Mouse (Mus musculus) testis, adult 2 months (tissue): ENCODE data around the gene Slc25a20. TPM values are rescaled to one million over a fixed set of nuclear protein-coding genes. Genes with fewer than 3 reads are reported as not detected.

Experiments used
- H3K27ac ChIP-seq: fragments of 200-500 bp; 2 replicates; pipeline ENCODE4 v1.5.1; 2012; ENCODE audit warnings: low read depth, low read length; ENCODE audit not compliant: control insufficient read depth, insufficient read depth
- H3K27me3 ChIP-seq: fragments of 200-500 bp; 2 replicates; pipeline ENCODE4 v1.6.1; 2012; ENCODE audit warnings: mild to moderate bottlenecking, low read length, moderate library complexity; ENCODE audit not compliant: control insufficient read depth, insufficient read depth
- H3K36me3 ChIP-seq: fragments of 200-500 bp; 2 replicates; pipeline ENCODE4 v1.6.1; 2012; ENCODE audit warnings: mild to moderate bottlenecking, low read length; ENCODE audit not compliant: control insufficient read depth, insufficient read depth
- H3K4me1 ChIP-seq: fragments of 200-500 bp; 2 replicates; pipeline ENCODE4 v1.6.1; 2012; ENCODE audit warnings: low read length; ENCODE audit not compliant: control insufficient read depth, insufficient read depth
- H3K4me3 ChIP-seq: fragments of 200-500 bp; 2 replicates; pipeline ENCODE4 v1.5.1; 2012; ENCODE audit warnings: low read depth, mild to moderate bottlenecking, low read length, moderate library complexity, mixed read lengths; ENCODE audit not compliant: control insufficient read depth
- CTCF ChIP-seq: fragments of 200-500 bp; IDR thresholded peaks from 2 replicates; pipeline ENCODE4 v1.5.1; 2012; ENCODE audit warnings: low read depth, mild to moderate bottlenecking, inconsistent platforms, low read length, moderate library complexity; ENCODE audit not compliant: control insufficient read depth, insufficient read depth, insufficient replicate concordance
- POLR2A ChIP-seq: fragments of 200-500 bp; IDR thresholded peaks from 2 replicates; pipeline ENCODE4 v1.6.1; 2012; ENCODE audit warnings: low read depth, mild to moderate bottlenecking, inconsistent platforms, low read length, moderate library complexity; ENCODE audit not compliant: control insufficient read depth
- polyA plus RNA-seq: library from polyadenylated mRNA; depleted of rRNA; stranded (reverse); fragments of >200 nt; gene quantifications from 2 replicates; pipeline ENCODE4 v1.2.3, GENCODE M21; 2012

Slc25a20 gene
- polyA plus RNA-seq, 1 experiment: 19.7 TPM

DNA sequence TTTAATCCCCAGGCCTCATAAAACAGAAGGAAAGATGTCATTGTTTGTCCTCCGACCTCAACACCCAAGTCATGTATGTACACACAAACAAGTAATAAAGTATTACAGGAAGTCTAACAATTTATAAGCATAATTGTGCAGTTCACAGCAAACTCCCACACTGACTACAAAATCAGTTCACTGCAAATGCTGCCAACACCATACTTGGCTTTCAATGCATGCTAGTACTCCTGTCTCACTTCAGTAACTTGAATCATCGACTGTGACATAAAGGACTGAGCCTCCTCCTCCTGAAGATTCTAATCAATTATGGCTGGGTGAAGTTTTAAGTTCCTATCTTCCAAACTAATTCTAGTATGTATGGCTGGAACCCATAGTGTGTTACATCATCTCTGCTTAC is 28.0 kb upstream of the Slc25a20 start:
- H3K27me3 ChIP-seq: no peaks in the 10 kb centered on the region
- TF ChIP-seq POLR2A (no peak), CTCF (no peak)
- H3K36me3 ChIP-seq: no peaks in the 10 kb centered on the region

DNA sequence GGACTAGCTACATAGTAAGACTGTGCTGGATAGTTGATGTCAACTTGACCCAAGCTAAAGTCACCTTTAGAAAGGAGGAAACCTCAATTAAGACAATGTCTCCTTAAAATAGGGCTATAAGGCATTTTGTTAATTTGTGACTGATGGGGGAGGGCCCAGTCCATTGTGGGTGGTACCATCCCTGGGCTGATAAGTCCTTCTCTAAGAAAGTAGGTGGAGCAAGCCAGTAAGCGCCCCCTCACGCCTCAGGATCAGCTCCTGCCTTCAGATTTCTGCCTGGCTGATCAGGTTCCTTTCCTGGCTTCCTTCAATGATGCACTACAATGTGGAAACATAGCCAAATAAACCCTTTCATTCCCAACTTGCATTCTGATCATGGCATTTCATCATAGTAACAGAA is 26.5 kb upstream of the Slc25a20 start:
- Histone ChIP-seq H3K27ac (no peak overlapping the region), H3K36me3 (no peaks in the 10 kb centered on the region)
- no peak for TF ChIP-seq CTCF

More for the DNA sequence above, 28.0 kb upstream of the Slc25a20 start:
- no peak overlapping the region for H3K27ac ChIP-seq
- no peaks in the 10 kb centered on the region for H3K4me1 ChIP-seq
- no peak overlapping the region for H3K4me3 ChIP-seq

DNA sequence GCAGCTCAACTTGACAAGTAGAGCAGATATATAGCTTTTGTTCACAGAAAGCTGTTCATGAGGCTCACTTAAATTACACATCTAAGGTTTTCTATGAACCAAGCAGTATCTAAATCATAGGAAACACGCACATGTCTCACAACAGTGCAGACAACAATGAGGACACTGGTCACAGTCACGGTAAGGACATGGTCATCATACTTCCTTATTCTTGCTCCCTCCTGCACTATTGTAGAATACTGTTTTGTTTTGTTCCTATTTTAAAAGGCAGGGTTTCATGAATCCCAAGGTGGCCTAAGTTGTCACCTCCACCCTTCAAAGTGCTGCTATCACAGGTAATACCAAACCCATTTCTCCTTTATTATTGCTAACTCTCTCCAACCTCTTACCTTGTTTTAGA is 22.1 kb upstream of the Slc25a20 start:
- Histone ChIP-seq H3K27me3 (no peaks in the 10 kb centered on the region), H3K27ac (no peak overlapping the region), H3K36me3 (peaks cover 1% of the 10 kb centered on the region; the same call in 1 of the 2 replicates), H3K4me1 (no peaks in the 10 kb centered on the region), H3K4me3 (no peak overlapping the region)
- TF ChIP-seq POLR2A: no peak

More for the DNA sequence above, 26.5 kb upstream of the Slc25a20 start:
- no peaks in the 10 kb centered on the region for H3K4me1 ChIP-seq
- H3K4me3 ChIP-seq: no peak overlapping the region
- no peaks in the 10 kb centered on the region for H3K27me3 ChIP-seq

DNA sequence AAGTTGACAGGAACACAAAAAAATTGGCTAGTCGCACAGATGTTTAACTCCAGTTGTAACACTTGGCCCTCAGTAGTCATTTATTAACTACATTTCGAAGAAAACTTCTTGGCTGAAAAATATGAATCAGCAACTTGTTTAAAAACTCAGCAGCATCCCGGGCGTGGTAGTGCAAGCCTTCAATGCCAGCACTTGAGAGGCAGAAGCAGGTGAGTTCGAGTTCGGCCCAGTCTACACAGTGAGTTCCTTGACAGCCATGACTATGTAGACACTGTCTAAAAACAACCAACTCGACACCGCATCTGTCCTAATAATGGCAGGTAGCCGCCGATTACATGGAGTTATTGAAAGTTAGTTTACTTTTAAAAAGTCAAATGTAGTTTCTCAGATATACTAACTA is 13.7 kb upstream of the Slc25a20 start:
- no peak for TF ChIP-seq CTCF
- TF ChIP-seq POLR2A: no peak
- peaks cover 10% of the 10 kb centered on the region for H3K4me1 ChIP-seq
- peak overlapping the region; percentile 98 for H3K4me3 ChIP-seq
- H3K27me3 ChIP-seq: no peaks in the 10 kb centered on the region
- H3K27ac ChIP-seq: peak overlapping the region; percentile 93
- no peaks in the 10 kb centered on the region for H3K36me3 ChIP-seq

DNA sequence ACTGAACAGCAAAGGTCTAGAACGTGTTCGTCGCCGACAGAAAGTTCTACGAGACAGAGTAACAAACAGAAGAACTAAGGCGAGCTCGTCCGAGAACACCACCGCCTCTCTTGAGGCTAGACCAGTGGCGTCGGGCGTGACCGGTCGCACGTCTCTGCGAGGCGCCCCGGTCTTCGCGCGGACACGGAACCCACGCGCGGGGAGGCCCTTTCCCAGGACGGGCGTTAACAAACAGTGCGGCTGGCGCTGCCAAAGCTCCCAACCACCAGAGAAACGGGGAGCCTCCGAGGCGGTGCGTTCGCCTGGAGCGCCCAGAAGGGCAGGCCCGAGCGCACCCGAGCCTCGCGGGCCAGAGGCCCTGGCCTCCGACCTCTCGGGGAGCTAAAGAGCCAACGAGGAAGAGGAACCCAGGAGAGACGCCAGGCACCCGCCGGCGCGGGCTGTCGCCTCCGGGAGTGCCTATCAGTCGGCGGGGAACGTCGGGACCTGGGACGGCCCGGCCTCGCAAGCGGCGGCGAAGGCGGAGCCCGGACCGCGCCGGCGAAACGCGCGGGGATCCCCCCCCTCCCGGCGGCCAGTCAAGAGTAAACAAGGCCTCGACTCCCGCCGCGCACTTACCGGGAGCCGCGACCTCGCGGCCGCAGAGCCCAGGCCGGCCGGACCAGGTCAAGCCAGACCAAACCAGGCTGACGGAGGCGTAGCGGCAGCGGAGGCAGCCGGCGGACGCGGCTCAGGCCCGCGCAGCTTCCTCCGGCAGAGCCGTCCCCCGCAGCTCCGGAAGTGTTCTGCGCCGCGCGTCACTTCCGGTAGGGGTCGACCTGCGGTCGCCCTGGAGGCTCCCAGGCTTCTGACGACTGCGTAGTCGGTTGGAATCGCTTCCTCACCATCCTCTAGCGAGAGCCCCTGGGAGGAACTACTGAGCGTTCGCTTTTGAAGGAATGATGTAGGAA is 13.0 kb upstream of the Slc25a20 start, which contains the start of gene Arih2:
Arih2 (minus strand) TSS at position 776 of the 950 bp plus-strand sequence.
- Histone ChIP-seq H3K4me3 (peak within 1 kb of the TSS; percentile 98), H3K36me3 (no peaks in the 10 kb centered on the region), H3K4me1 (peaks cover 10% of the 10 kb centered on the region), H3K27me3 (no peaks in the 10 kb centered on the region), H3K27ac (peak within 1 kb of the TSS; percentile 93)
- TF ChIP-seq POLR2A (peak; percentile 95), CTCF (no peak)

DNA sequence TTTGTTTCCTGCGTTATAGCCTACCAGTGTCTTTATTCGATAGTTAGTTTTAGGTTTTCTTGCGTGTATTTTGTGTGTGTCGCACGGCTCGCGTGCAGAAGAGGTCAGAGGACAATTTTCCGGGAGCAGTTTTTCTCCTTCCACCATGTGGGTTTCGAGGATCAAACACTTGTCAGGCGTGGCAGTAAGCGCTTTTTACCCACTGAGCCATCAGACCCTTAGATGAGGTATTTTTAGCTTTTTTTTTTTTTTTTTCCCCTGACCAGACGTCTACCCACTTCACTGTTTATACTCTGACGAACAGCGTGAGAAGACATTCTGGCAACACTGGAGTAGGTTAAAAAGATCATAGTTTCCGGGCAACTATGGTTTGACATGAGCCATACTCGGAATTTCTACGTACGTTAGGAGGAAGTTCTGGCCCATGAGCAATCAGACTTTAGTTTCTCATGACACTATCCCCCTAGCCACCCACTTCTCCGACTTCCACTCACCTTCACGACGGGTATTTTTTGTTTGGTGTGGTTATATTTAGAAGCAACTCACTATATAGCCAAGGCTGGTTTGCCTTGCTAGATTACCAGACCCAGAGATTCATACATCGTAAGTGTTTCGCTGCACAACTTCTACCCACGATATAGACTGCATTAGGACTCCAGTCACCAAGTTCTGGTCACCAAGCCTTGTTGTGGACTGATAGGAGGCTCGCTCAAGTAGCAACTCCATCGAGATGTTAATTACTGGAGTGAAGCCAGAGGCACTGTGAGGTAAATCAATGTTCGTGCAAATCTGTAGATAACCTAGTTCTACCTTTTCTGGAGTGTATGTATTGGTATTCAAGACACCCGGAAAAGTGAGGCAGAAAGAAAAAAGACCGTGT is 12.1 kb upstream of the Slc25a20 start:
- Histone ChIP-seq H3K27me3 (no peaks in the 10 kb centered on the region), H3K4me1 (peaks cover 10% of the 10 kb centered on the region), H3K36me3 (no peaks in the 10 kb centered on the region), H3K4me3 (peak overlapping the region; percentile 98), H3K27ac (peak overlapping the region; percentile 93)
- TF ChIP-seq CTCF (no peak), POLR2A (no peak)
